Mouse (Mus musculus) liver, adult 2 months (tissue): ENCODE results near the gene Scaf8.

Experiments
- CTCF ChIP-seq: fragments of 200-500 bp; IDR thresholded peaks from 2 replicates; pipeline ENCODE4 v1.5.1; 2011; ENCODE audit warnings: low read depth, low read length, control low read depth
- POLR2A ChIP-seq: fragments of 200-500 bp; IDR thresholded peaks from 2 replicates; pipeline ENCODE4 v1.6.1; 2011; ENCODE audit warnings: low read length, control low read depth; ENCODE audit not compliant: insufficient read depth; ENCODE audit errors: extremely low read depth

DNA sequence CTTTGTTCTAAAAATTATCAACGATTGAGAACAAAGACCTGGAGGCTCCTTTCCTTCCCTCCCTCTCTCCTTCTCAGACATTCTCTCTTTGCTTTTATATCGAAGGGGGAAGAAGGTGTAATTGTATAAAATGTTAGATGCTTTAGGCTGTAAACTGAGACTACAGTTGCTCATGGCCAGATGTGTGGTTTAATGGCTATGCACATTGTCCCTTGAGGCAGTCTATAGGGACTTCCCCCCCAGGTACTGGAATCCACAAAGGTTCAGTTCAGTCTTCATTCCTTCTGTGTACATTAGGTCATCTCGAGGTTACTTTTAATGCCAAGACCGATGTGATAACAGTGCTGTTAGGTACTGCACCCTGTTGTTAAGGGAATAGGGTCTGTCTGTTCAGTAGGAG is 89.1 kb downstream of the Scaf8 start:
- TF ChIP-seq POLR2A (no peak), CTCF (no peak)
